Mouse (Mus musculus): ENCODE measurements at regions not wholly inside any gene's neighbourhood (a gene's known extent, or its start where the extent isn't known, plus 50 kb on each side); places are given as distances from the start of the nearest gene placed in this dataset.

- H3K4me3 ChIP-seq (replicated peaks; ENCODE audit: low read depth, low read length) = no peak overlapping the region
- 40% methylated on average over 3 of the region's 3 CpGs for WGBS
- no peak for ATAC-seq (replicated peaks; ENCODE audit: low FRiP score, low read depth)
These were observed 113.7 kb upstream of the Sfswap start for GRCm38 (mm10) chr5:129387301-129387700.

GRCm38 (mm10) chr5:129390921-129391371 is 110.1 kb upstream of the Sfswap start:
- ATAC-seq (replicated peaks; ENCODE audit: low FRiP score, low read depth) = no peak
- no peak for DNase-seq (ENCODE audit: low spot score)
- Histone ChIP-seq H3K9ac (ENCODE audit: low read depth, low read length) (no peak overlapping the region), H3K27me3 (ENCODE audit: insufficient read depth, low read length) (no peaks in the 10 kb centered on the region), H3K4me3 (replicated peaks; ENCODE audit: low read depth, low read length) (no peak overlapping the region), H3K4me1 (replicated peaks; ENCODE audit: insufficient read depth, low read length) (no peaks in the 10 kb centered on the region), H3K27ac (no peak overlapping the region), H3K4me2 (ENCODE audit: low read length) (no peak overlapping the region), H3K36me3 (ENCODE audit: insufficient read depth, low read length) (no peaks in the 10 kb centered on the region), H3K9me3 (replicated peaks; ENCODE audit: low read length) (no peaks in the 10 kb centered on the region)
- WGBS = 80% methylated on average over 4 of the region's 4 CpGs
- TF ChIP-seq CTCF (IDR thresholded peaks at IDR 0.05; ENCODE audit: low read depth) = no peak

More at GRCm38 (mm10) chr5:129387301-129387700, 113.7 kb upstream of the Sfswap start:
- Histone ChIP-seq H3K4me1 (replicated peaks; ENCODE audit: insufficient read depth, low read length) (no peaks in the 10 kb centered on the region), H3K27me3 (ENCODE audit: insufficient read depth, low read length) (no peaks in the 10 kb centered on the region), H3K27ac (no peak overlapping the region), H3K9ac (ENCODE audit: low read depth, low read length) (no peak overlapping the region), H3K9me3 (replicated peaks; ENCODE audit: low read length) (no peaks in the 10 kb centered on the region), H3K4me2 (ENCODE audit: low read length) (no peak overlapping the region), H3K36me3 (ENCODE audit: insufficient read depth, low read length) (no peaks in the 10 kb centered on the region)
- no peak for TF ChIP-seq CTCF (IDR thresholded peaks at IDR 0.05; ENCODE audit: low read depth)
- no peak for DNase-seq (ENCODE audit: low spot score)

- H3K9me3 ChIP-seq (replicated peaks; ENCODE audit: low read length) = no peaks in the 10 kb centered on the region
- H3K27ac ChIP-seq = no peak overlapping the region
- WGBS = 73% methylated on average over 2 of the region's 2 CpGs
- no peak overlapping the region for H3K4me2 ChIP-seq (ENCODE audit: low read length)
- no peaks in the 10 kb centered on the region for H3K27me3 ChIP-seq (ENCODE audit: insufficient read depth, low read length)
- no peak overlapping the region for H3K9ac ChIP-seq (ENCODE audit: low read depth, low read length)
- no peak for DNase-seq (ENCODE audit: low spot score)
- H3K4me1 ChIP-seq (replicated peaks; ENCODE audit: insufficient read depth, low read length) = no peaks in the 10 kb centered on the region
- ATAC-seq (replicated peaks; ENCODE audit: low FRiP score, low read depth) = no peak
- no peak for TF ChIP-seq CTCF (IDR thresholded peaks at IDR 0.05; ENCODE audit: low read depth)
- no peak overlapping the region for H3K4me3 ChIP-seq (replicated peaks; ENCODE audit: low read depth, low read length)
- H3K36me3 ChIP-seq (ENCODE audit: insufficient read depth, low read length) = no peaks in the 10 kb centered on the region
These were observed 107.9 kb upstream of the Sfswap start for GRCm38 (mm10) chr5:129393150-129393549.

DNA sequence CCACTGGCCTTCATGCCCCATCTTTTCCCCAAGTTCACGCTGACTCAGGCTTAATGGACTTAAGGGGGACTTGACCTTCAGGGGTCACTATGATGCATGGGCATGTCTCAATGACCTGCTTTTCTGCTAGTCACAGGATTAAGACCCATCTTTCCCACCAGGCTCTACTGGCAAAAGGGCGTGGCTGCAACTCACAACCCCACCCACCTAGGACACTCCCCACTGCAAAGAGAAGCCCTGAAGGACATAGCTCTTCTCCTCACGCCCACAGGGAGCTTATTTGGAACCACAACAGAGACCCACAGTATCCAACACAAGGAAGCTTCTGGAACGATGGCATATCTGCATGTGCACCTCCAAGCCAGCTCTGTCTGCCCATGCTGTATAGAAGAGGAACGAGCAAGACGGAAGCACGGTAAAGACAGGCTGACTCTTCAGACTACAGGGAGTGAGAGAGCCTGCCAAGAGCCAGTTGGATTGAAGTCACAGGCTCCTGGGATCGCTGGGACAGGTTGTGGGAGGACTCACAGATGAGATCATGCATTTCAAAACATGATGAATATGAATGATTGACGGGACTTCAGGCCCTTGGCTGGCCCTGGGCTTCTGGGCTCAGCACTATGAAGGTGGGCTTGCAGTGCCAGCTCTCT is 107.3 kb upstream of the Sfswap start:
- no peak for TF ChIP-seq CTCF (IDR thresholded peaks at IDR 0.05; ENCODE audit: low read depth)
- Histone ChIP-seq H3K27ac (no peak overlapping the region), H3K36me3 (ENCODE audit: insufficient read depth, low read length) (no peaks in the 10 kb centered on the region), H3K9ac (ENCODE audit: low read depth, low read length) (no peak overlapping the region), H3K27me3 (ENCODE audit: insufficient read depth, low read length) (no peaks in the 10 kb centered on the region), H3K9me3 (replicated peaks; ENCODE audit: low read length) (no peaks in the 10 kb centered on the region), H3K4me2 (ENCODE audit: low read length) (no peak overlapping the region), H3K4me3 (replicated peaks; ENCODE audit: low read depth, low read length) (no peak overlapping the region), H3K4me1 (replicated peaks; ENCODE audit: insufficient read depth, low read length) (no peaks in the 10 kb centered on the region)
- DNase-seq (ENCODE audit: low spot score) (no peak), ATAC-seq (replicated peaks; ENCODE audit: low FRiP score, low read depth) (no peak)
- WGBS = 74% methylated on average over 9 of the region's 9 CpGs

- Histone ChIP-seq H3K4me3 (replicated peaks; ENCODE audit: low read depth, low read length) (no peak overlapping the region), H3K4me1 (replicated peaks; ENCODE audit: insufficient read depth, low read length) (no peaks in the 10 kb centered on the region), H3K36me3 (ENCODE audit: insufficient read depth, low read length) (no peaks in the 10 kb centered on the region), H3K9me3 (replicated peaks; ENCODE audit: low read length) (no peaks in the 10 kb centered on the region), H3K4me2 (ENCODE audit: low read length) (no peak overlapping the region), H3K9ac (ENCODE audit: low read depth, low read length) (no peak overlapping the region), H3K27ac (no peak overlapping the region), H3K27me3 (ENCODE audit: insufficient read depth, low read length) (no peaks in the 10 kb centered on the region)
- no peak for TF ChIP-seq CTCF (IDR thresholded peaks at IDR 0.05; ENCODE audit: low read depth)
- 69% methylated on average over 4 of the region's 4 CpGs for WGBS
- no peak for DNase-seq (ENCODE audit: low spot score)
- ATAC-seq (replicated peaks; ENCODE audit: low FRiP score, low read depth) = no peak
These were observed 106.6 kb upstream of the Sfswap start for GRCm38 (mm10) chr5:129394416-129394815.

DNA sequence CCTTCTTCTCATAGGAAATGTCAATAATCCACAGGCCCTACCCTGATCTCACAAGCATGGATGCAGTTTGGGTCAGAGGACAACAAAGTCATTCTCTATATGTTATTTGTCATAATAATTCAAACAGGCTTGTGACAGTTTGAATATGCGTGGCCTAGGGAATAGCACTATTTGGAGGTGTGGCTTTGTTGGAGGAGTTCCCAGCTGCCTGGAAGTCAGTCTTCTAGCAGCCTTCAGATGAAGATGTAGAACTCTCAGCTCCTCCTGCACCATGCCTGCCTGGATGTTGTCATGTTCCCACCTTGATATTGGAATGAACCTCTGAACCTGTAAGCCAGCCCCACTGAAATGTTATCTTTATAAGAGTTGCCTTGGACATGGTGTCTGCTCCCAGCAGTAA is 103.7 kb upstream of the Sfswap start:
- Histone ChIP-seq H3K4me3 (replicated peaks; ENCODE audit: low read depth, low read length) (no peak overlapping the region), H3K4me2 (ENCODE audit: low read length) (no peak overlapping the region), H3K27ac (no peak overlapping the region), H3K4me1 (replicated peaks; ENCODE audit: insufficient read depth, low read length) (no peaks in the 10 kb centered on the region), H3K9ac (ENCODE audit: low read depth, low read length) (no peak overlapping the region), H3K27me3 (ENCODE audit: insufficient read depth, low read length) (no peaks in the 10 kb centered on the region), H3K36me3 (ENCODE audit: insufficient read depth, low read length) (no peaks in the 10 kb centered on the region), H3K9me3 (replicated peaks; ENCODE audit: low read length) (no peaks in the 10 kb centered on the region)
- ATAC-seq (replicated peaks; ENCODE audit: low FRiP score, low read depth) = no peak
- WGBS = 50% methylated on average over 1 of the region's 1 CpGs
- no peak for DNase-seq (ENCODE audit: low spot score)
- TF ChIP-seq CTCF (IDR thresholded peaks at IDR 0.05; ENCODE audit: low read depth) = no peak

GRCm38 (mm10) chr5:129406259-129406658 is 94.8 kb upstream of the Sfswap start:
- WGBS = 51% methylated on average over 4 of the region's 4 CpGs
- no peak overlapping the region for H3K4me2 ChIP-seq (ENCODE audit: low read length)

More at GRCm38 (mm10) chr5:129406259-129406658, 94.8 kb upstream of the Sfswap start:
- DNase-seq (ENCODE audit: low spot score) (no peak), ATAC-seq (replicated peaks; ENCODE audit: low FRiP score, low read depth) (no peak)
- Histone ChIP-seq H3K4me1 (replicated peaks; ENCODE audit: insufficient read depth, low read length) (no peaks in the 10 kb centered on the region), H3K9ac (ENCODE audit: low read depth, low read length) (no peak overlapping the region), H3K27me3 (ENCODE audit: insufficient read depth, low read length) (no peaks in the 10 kb centered on the region), H3K27ac (no peak overlapping the region), H3K9me3 (replicated peaks; ENCODE audit: low read length) (no peaks in the 10 kb centered on the region), H3K4me3 (replicated peaks; ENCODE audit: low read depth, low read length) (no peak overlapping the region), H3K36me3 (ENCODE audit: insufficient read depth, low read length) (no peaks in the 10 kb centered on the region)
- TF ChIP-seq CTCF (IDR thresholded peaks at IDR 0.05; ENCODE audit: low read depth) = no peak

Measured in kidney, postnatal 0 days (tissue).